Mouse (Mus musculus) lung, adult 2 months (tissue): ENCODE data around the gene 1700030K09Rik. TPM values are rescaled to one million over a fixed set of nuclear protein-coding genes. Genes with fewer than 3 reads are reported as not detected.

Source experiments
- DNase-seq: peaks from one replicate; pipeline ENCODE4 v3.0.0; 2022
- H3K4me1 ChIP-seq: fragments of 200-500 bp; 2 replicates; pipeline ENCODE4 v1.6.1; 2011; ENCODE audit warnings: low read length; ENCODE audit not compliant: control insufficient read depth, insufficient read depth
- H3K4me3 ChIP-seq: fragments of 200-500 bp; replicated peaks from 2 replicates; pipeline ENCODE3; 2011; ENCODE audit warnings: low read depth, mild to moderate bottlenecking, control low read depth, low read length; ENCODE audit errors: extremely low read depth
- CTCF ChIP-seq: fragments of 200-500 bp; IDR thresholded peaks from 2 replicates; pipeline ENCODE4 v1.5.1; 2011; ENCODE audit warnings: mild to moderate bottlenecking, low read length, control low read depth; ENCODE audit not compliant: insufficient read depth
- POLR2A ChIP-seq: fragments of 200-500 bp; IDR thresholded peaks from 2 replicates; pipeline ENCODE4 v1.6.1; 2011; ENCODE audit warnings: low read depth, mild to moderate bottlenecking, control low read depth, low read length, borderline replicate concordance; ENCODE audit errors: extremely low read depth
- WGBS: fragments of 180-500 bp; shearing (Covaris S2); methylation state at CpG from one replicate; pipeline ENCODE4 v1.1.7; 2018; 5-methylcytosine and 5-hydroxymethylcytosine counted together
- polyA plus RNA-seq: library from polyadenylated mRNA; depleted of rRNA; stranded (reverse); fragments of >200 nt; gene quantifications from 2 replicates; pipeline ENCODE4 v1.2.3, GENCODE M21; 2012

1700030K09Rik gene
- polyA plus RNA-seq, 1 experiment = 6.4 TPM

DNA sequence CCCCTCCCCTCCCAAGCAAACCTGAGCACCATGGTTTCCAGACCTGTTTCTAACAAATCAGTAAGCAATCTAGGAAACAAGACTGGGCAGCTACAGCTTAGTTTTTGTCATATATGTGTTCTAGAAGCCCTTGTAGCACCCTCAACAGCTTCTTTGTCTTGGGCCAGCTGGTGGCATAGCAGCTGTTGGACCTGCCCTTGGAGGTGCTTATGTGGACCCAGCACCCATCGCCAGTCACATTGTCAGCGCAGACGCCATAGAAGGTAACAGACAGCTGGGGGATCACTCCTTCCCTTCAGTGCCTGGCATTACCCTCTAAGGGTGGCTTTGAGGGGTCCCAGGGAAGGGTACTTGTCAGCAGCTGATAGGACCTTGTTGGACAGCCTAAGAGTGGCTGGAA, 14.1 kb downstream of the 1700030K09Rik start:
- DNase-seq = no peak
- Histone ChIP-seq H3K4me1 (no peaks in the 10 kb centered on the region), H3K4me3 (no peak overlapping the region)
- WGBS = 87% methylated on average over 3 of the region's 3 CpGs
- TF ChIP-seq POLR2A = no peak
- no peak for TF ChIP-seq CTCF

DNA sequence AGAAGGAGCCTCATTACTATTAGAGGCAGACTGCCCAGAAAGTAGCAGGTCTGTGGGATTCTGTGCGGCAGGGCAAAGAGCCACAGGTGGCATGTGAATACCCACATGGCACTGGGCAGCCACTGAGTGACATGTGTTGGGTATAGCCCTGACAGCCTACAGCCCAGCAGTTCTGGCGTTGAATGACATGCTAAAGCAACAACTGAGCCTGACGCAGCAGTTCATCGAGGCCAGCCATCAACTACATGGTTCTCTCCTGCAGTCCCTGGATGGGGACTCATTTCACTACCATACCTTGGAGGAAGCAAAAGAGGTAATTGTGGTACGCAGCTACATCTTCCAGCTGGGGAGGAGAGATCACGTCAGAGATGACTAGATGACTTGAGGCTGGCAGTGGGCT, 14.8 kb downstream of the 1700030K09Rik start:
- no peak for DNase-seq
- Histone ChIP-seq H3K4me1 (no peaks in the 10 kb centered on the region), H3K4me3 (no peak overlapping the region)
- no peak for TF ChIP-seq CTCF
- TF ChIP-seq POLR2A = no peak
- WGBS = 83% methylated on average over 6 of the region's 6 CpGs

DNA sequence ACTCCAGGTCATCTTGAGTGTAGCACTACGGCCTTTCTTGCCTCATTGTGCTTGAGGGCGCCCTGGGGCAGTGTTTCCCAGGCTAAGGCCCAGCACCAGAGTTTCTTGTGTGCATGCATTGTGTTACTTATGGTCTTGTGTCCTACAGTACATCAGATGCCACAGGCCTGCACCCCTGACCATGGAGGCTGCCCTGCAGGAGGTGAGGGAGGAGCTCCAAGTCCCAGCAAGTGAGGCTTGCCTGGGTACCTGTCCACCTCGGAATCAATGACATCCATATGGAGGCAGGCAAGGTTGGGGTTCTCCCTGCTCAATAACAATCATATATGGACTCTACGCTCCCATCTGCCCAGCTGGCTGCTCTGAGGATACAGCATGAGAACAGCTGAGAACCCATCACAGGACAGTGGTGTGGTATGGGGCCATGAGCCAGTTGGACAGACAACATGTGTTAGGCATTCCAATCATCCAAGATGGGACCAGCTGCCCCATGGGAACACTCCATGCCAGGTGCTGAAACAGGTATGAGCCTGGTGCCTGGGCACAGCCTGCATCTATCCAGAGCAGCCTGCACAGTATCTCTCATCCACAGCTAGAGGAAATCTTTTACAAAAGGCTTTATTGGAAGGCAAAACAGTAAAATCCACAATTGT, 16.3 kb downstream of the 1700030K09Rik start:
- no peak for TF ChIP-seq POLR2A
- Histone ChIP-seq H3K4me3 (no peak overlapping the region), H3K4me1 (no peaks in the 10 kb centered on the region)
- 86% methylated on average over 4 of the region's 4 CpGs for WGBS
- no peak for DNase-seq

DNA sequence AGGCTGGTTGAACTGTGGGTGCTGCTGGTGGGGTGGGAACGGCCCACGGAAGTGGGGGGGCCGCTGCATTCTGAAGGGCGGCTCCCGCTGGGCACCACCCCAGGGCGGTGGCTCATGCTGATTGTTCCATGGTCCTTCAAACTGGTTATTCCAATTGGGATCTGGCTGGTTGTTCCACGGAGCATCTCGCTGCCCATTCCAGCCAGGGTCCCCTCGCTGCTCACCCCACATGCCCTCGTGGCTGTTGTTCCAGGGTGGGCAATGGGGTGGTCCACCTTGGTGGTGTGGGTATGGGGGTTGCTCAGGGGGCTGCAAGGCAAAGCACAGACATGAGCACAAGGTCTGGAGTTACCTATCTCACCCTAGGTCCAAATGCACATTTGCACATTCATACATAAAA, 20.5 kb downstream of the 1700030K09Rik start:
- 90% methylated on average over 10 of the region's 10 CpGs for WGBS
- TF ChIP-seq CTCF (no peak), POLR2A (no peak)
- H3K4me3 ChIP-seq = no peak overlapping the region
- DNase-seq = no peak
- no peaks in the 10 kb centered on the region for H3K4me1 ChIP-seq

DNA sequence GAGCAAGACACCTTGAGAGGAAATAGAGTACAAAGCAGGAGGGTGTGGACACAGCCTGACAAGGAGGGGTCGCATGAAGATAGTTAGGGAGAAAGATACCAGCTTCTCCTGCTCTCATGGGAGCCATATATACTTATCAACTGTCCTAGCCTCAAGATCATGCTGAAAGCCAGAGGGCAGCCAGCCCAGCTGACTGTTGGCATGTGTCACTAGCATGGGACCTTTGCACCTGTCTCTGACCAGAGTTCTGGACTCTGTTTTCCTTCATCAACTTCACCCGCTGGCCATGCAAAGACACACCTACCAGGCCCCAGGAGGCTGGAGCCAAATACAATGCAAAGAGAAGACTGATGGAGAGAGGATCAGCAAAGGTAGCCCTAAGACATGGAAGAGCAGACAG, 25.6 kb downstream of the 1700030K09Rik start:
- Histone ChIP-seq H3K4me3 (no peak overlapping the region), H3K4me1 (peaks cover 2% of the 10 kb centered on the region; the same call in 1 of the 2 replicates)
- TF ChIP-seq CTCF = no peak
- no peak for TF ChIP-seq POLR2A
- WGBS = 83% methylated on average over 2 of the region's 2 CpGs
- DNase-seq = no peak

DNA sequence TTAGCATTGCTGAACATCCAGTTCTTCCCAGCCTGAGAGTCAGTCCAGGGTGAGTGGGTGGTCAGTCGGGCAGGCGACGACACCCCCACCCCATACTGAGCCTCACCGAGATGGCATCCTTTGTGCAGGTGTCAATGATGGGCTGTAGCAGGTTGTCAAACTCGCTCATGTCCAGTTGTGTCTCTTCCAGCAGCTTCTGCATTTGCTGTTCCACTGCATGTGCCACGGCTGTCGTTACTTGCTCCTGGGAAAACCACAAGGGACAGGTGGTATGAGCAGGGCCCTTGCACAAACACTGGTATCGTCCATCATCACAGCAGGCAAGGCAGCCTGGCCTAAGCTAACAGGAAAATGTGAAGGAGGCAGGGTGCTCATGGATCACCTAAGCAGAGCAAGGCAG, 26.3 kb downstream of the 1700030K09Rik start:
- Histone ChIP-seq H3K4me1 (peaks cover 2% of the 10 kb centered on the region; the same call in 1 of the 2 replicates), H3K4me3 (no peak overlapping the region)
- TF ChIP-seq CTCF (no peak), POLR2A (no peak)
- DNase-seq = no peak
- 92% methylated on average over 8 of the region's 8 CpGs for WGBS

DNA sequence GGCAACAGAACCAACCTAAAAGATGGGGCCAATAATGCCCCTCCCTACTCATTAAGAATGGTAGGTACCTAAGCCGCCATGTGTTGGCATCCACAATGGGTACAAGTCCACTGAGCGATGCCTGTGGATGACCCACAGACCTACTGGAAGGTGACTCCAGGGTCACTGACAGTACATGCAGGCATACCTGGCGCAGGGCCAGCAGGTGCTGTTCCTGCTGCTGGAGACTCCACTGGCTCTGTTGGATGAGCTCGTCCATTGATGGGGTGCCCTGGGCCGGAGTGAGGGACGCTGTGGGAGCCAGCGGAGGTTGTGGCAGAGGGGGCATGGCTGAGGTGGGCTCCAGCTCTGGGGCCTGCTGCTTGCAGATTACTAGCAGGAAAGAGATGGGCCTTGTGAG, 27.0 kb downstream of the 1700030K09Rik start:
- no peak overlapping the region for H3K4me3 ChIP-seq
- no peak for TF ChIP-seq CTCF
- no peak for TF ChIP-seq POLR2A
- 93% methylated on average over 7 of the region's 7 CpGs for WGBS
- H3K4me1 ChIP-seq = peaks cover 2% of the 10 kb centered on the region; the same call in 1 of the 2 replicates
- no peak for DNase-seq

DNA sequence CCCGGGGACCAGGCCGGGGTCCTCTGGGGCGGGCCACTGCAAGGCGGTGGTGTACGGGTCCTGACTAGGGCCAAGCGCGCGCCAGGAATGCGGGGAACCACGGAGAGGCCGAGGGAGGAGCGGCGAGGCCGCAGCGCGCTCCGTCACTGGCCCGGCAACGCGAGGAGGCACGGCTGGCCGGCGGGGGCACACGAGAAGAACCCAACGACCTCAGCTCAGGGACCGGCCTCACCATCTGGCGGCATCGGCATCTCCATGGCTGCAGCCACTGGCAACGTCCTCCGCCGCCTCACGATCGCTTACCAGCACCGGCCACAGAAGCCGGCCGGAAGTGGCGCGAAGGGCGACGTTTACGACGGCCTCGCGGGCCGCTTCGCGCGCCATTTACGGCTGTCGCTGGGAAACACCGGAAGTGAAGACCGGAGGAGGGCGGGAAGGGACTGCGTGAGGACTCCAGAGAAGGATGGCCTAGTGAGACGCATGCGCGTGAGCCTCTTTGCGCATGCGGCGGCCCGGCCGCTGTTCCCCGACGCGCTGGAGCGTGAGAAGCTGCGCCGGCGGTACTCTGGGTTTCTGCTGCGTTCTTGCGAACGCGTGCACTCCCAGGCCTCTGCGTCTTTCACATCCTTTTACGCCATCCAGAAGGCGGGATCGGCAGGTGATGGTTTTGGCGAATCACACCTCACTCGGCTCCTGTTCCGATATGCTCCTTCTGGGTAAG, 31.3 kb downstream of the 1700030K09Rik start, which contains the start of gene Cherp:
Gene Cherp, minus strand, starts transcription at position 401 of the 721 bp plus-strand sequence.
- DNase-seq = peak; percentile 95
- Histone ChIP-seq H3K4me3 (peak within 1 kb of the TSS; percentile 76), H3K4me1 (peaks cover 7% of the 10 kb centered on the region)
- WGBS = under 1% methylated on average over 80 of the region's 80 CpGs
- TF ChIP-seq POLR2A = peak; percentile 80; the same call in 1 of the 2 replicates
- TF ChIP-seq CTCF = no peak

DNA sequence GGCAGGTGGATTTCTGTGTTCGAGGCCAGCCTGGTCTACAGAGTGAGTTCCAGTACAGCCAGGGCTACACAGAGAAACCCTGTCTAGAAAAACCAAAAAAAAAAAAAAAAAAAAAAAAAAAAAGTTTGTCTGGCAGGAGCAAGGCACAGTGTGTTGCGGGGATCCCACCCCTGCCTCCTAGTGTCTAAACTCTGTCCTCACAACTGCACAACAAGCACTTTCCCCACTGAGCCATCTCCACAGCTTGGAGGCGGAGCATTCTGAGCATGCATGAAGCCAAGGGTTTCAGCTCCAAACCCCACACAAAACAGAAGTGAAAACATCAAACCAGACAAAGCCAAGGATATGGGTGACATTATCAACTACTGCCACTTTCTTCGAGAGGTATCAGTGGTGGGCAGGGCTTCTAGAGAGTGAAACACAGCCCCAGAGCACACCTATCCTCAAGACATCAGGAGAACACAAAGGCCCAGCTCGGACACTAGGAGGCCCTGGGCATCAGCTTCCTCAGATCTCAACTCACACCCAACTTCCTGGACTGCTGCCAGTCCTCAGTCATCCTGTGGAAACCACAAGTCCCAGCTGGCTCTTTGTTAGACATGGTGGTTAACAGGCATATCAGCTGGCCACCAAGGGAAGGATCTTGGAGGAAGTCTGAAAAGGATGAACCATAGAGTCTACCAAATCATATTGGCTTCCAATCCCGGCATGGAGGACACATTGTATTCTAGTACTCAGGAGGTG, 41.9 kb downstream of the 1700030K09Rik start:
- H3K4me3 ChIP-seq = no peak overlapping the region
- DNase-seq = peak; percentile 27
- no peak for TF ChIP-seq POLR2A
- no peak for TF ChIP-seq CTCF
- no peaks in the 10 kb centered on the region for H3K4me1 ChIP-seq
- 61% methylated on average over 6 of the region's 6 CpGs for WGBS
